Mouse (Mus musculus) C2C12 (cell line): ENCODE data around the gene Zfp652. TPM values are rescaled to one million over a fixed set of nuclear protein-coding genes. Genes with fewer than 3 reads are reported as not detected.

Experiments used
- H3K27me3 ChIP-seq: one replicate; pipeline ENCODE4 v1.6.1; 2011; ENCODE audit not compliant: control insufficient read depth, insufficient read depth, insufficient read length
- H3K36me3 ChIP-seq: one replicate; pipeline ENCODE4 v1.6.1; 2011; ENCODE audit not compliant: control insufficient read depth, insufficient read depth
- H3K4me3 ChIP-seq: one replicate; pipeline ENCODE4 v1.5.1; 2011; ENCODE audit warnings: mild to moderate bottlenecking, control low read depth; ENCODE audit not compliant: poor library complexity, insufficient read depth, severe bottlenecking
- H3K79me2 ChIP-seq: one replicate; pipeline ENCODE4 v1.6.1; 2011; ENCODE audit not compliant: control insufficient read depth, insufficient read depth
- H3K79me3 ChIP-seq: one replicate; pipeline ENCODE4 v1.6.1; 2011; ENCODE audit warnings: low read depth, control low read depth
- H3ac ChIP-seq: one replicate; pipeline ENCODE3; 2011; ENCODE audit warnings: low read depth; ENCODE audit not compliant: control insufficient read depth, insufficient read length
- CEBPB ChIP-seq: IDR thresholded peaks from one replicate; pipeline ENCODE4 v1.6.1; 2011; ENCODE audit warnings: low read depth, mild to moderate bottlenecking, control low read depth, moderate library complexity
- CTCF ChIP-seq: IDR thresholded peaks from one replicate; pipeline ENCODE4 v1.5.1; 2011; ENCODE audit not compliant: control insufficient read depth, insufficient read depth, insufficient read length
- FOSL1 ChIP-seq: IDR thresholded peaks from one replicate; pipeline ENCODE4 v1.8.0; 2011; ENCODE audit warnings: mild to moderate bottlenecking, low read length; ENCODE audit not compliant: poor library complexity, insufficient read depth, severe bottlenecking
- MAX ChIP-seq: IDR thresholded peaks from one replicate; pipeline ENCODE4 v1.6.1; 2011; ENCODE audit warnings: mild to moderate bottlenecking, control low read depth
- MYOD1 ChIP-seq: IDR thresholded peaks from one replicate; pipeline ENCODE4 v1.6.1; 2011; ENCODE audit warnings: low read depth; ENCODE audit not compliant: control insufficient read depth, insufficient read length
- MYOG ChIP-seq: IDR thresholded peaks from one replicate; pipeline ENCODE4 v1.6.1; 2011; ENCODE audit not compliant: control insufficient read depth, insufficient read length; ENCODE audit errors: extremely low read depth
- USF1 ChIP-seq: IDR thresholded peaks from one replicate; pipeline ENCODE4 v1.6.1; 2011; ENCODE audit warnings: low read depth, mild to moderate bottlenecking, control low read depth, moderate library complexity
- polyA plus RNA-seq: library from polyadenylated mRNA; unstranded; fragments of >200 nt; fragmentation: generic; extraction: Trizol; gene quantifications from one replicate; pipeline ENCODE4 v1.2.1, GENCODE M21; 2012; ENCODE audit warnings: missing spikeins

The Zfp652 gene
- polyA plus RNA-seq, 1 experiment, result 4.8 TPM

DNA sequence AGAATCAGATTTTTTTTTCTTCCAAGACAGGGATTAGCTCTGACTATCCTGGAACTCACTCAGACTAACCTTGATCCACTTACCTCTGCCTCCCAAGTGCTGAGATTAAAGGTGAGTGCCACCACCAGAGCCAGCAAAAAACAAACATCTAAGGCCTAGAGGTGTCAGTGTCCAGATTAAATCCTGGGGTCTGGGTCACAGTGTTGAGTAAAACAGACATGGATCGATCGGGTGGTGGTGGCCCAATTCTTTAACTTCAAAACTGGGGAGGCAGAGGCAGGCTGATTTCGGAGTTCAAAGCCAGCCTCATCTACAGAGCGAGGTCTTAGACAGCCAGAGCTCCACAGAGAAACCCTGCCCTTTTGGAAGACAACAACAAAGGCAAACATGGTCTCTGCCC is 110.0 kb downstream of the Zfp652 start:
- no peaks in the 10 kb centered on the region for H3K36me3 ChIP-seq
- H3K27me3 ChIP-seq, result no peaks in the 10 kb centered on the region
- H3ac ChIP-seq, result no peak overlapping the region
- H3K79me2 ChIP-seq, result no peaks in the 10 kb centered on the region
- H3K79me3 ChIP-seq, result no peaks in the 10 kb centered on the region
- TF ChIP-seq MAX (no peak), MYOD1 (no peak), CEBPB (no peak), MYOG (no peak), USF1 (no peak)
- no peak overlapping the region for H3K4me3 ChIP-seq

DNA sequence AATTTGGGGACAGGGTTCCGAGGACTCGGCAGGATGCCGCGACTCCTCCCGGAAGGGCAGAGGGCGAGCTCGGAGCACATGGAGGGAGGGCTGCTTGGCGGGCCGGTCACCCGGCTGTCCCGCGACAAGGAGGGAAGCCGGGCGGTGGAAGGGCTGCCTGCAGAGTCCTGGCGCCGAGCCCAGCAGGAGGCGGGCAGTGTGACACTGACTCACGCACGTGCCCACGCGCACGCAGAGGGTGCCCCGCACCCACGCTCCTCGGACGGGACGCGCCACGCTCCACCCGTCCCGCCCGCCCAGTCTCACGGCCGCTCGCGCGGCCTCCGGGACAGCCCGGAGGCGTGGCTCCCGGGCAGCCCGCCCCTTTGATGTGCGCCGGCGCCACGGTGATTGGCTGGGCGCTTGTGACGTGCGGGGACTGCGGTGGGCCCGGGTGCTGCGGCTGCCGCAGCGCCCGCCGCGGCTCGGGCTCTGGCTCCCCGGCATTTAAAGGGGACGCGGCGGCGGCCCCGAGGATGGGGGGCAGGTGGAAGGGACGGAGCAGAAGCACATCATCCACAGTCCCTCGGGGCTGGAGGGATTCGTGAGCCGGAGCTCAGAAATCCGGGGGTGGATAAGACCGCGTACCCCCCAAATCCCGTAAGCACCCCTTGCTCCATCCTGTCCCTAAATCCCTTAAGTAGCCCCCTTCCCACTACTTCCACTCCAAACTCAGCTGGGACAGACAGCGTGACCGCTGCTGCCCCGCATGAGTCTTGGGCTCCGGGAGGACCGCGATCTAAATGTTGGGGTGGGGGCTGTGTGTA is 111.8 kb downstream of the Zfp652 start, which contains the start of gene Phospho1:
Phospho1 (plus strand) TSS at position 429 of the 806 bp plus-strand sequence.
- Histone ChIP-seq H3K36me3 (no peaks in the 10 kb centered on the region), H3K27me3 (no peaks in the 10 kb centered on the region), H3K79me3 (no peaks in the 10 kb centered on the region), H3K79me2 (no peaks in the 10 kb centered on the region), H3ac (peak within 1 kb of the TSS; percentile 68), H3K4me3 (peak within 1 kb of the TSS; percentile 64)
- TF ChIP-seq CEBPB, result no peak
- TF ChIP-seq MAX, result peak; percentile 71

DNA sequence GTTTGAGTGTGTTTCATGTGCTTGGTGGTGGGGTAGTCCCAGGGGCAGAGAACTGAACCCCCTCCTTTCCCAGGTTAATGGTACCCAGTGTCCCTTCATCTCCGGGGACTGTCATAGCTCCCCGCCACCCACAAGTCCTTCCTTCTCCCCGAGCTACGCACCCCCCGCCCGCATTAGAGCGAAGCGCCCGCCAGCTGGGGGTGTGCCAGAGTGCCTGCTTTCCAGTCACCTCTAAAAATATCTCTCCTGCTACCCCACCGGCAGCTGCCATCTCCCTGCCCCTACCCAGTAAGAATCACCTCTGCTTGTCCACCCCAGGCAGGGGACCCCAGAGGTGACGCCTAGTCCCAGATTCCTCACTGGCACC is 112.4 kb downstream of the Zfp652 start:
- Histone ChIP-seq H3K27me3 (no peaks in the 10 kb centered on the region), H3K4me3 (peak overlapping the region; percentile 64), H3K79me2 (no peaks in the 10 kb centered on the region), H3K79me3 (no peaks in the 10 kb centered on the region), H3K36me3 (no peaks in the 10 kb centered on the region), H3ac (peak overlapping the region; percentile 68)
- TF ChIP-seq FOSL1 (no peak), USF1 (no peak), MAX (no peak), CTCF (no peak), MYOG (no peak), CEBPB (no peak), MYOD1 (no peak)

DNA sequence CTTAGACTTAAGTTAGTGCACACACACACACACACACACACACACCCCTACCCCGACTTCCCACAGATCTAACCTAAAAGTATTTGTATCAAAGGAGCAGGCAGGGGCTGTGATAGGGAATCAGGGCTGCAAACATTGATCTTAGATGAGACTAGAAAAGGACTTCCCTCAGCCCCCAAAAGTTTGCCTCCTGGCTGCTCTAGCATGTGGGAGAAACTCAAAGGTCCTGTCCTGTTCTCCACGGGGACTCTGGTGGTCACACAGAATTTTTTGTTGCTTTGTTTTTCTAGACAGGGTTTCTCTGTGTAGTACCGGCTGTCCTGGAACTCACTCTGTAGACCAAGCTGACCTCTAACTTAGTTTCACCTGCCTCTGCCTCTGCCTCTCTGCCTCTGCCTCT is 113.2 kb downstream of the Zfp652 start:
- Histone ChIP-seq H3K79me2 (no peaks in the 10 kb centered on the region), H3K79me3 (no peaks in the 10 kb centered on the region), H3K27me3 (no peaks in the 10 kb centered on the region), H3ac (no peak overlapping the region), H3K36me3 (no peaks in the 10 kb centered on the region), H3K4me3 (no peak overlapping the region)
- TF ChIP-seq CEBPB (no peak), USF1 (no peak), MYOG (no peak), CTCF (no peak), MAX (no peak), FOSL1 (no peak), MYOD1 (no peak)

DNA sequence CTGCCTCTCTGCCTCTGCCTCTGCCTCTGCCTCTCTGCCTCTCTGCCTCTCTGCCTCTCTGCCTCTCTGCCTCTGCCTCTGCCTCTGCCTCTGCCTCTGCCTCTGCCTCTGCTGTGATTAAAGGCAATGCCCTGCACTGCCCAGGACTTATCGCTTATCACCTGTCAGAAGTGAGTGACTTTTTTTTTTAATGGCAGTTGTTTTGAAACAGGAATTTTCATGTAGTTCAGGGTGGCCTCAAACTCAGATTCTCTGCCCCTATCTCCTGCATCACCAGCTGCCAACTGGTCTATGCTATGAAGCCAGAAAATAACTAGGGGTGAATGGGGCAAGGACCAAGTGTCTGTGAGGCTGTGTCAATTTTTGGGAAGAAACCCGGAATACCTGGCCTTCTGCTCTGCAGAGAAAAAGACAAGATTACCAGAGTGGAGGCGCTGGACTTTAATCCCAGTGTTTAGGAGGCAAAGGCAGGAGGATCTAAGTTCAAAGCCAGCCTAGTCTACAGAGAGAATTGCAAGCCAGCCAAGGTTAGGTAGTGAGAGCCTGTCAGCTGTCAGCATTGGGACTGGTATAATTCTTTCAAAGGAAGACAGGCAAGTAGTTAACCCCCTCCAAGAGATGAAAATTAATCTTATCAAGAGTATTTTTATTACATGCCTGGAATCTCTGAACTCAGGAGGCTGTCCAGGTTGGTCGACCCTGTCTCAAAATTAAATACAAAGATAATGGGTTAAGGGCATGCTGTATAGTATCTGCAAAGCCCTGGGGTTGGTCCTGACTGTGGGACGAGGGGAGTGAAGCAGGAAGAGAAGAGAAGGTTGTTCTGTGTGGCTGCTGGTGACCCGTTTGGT is 114.1 kb downstream of the Zfp652 start:
- H3K79me3 ChIP-seq, result no peaks in the 10 kb centered on the region
- H3K27me3 ChIP-seq, result no peaks in the 10 kb centered on the region
- H3K4me3 ChIP-seq, result no peak overlapping the region
- no peak overlapping the region for H3ac ChIP-seq
- no peaks in the 10 kb centered on the region for H3K79me2 ChIP-seq
- TF ChIP-seq MAX (no peak), MYOD1 (no peak), USF1 (no peak), CTCF (no peak), FOSL1 (no peak), MYOG (no peak), CEBPB (no peak)
- no peaks in the 10 kb centered on the region for H3K36me3 ChIP-seq

DNA sequence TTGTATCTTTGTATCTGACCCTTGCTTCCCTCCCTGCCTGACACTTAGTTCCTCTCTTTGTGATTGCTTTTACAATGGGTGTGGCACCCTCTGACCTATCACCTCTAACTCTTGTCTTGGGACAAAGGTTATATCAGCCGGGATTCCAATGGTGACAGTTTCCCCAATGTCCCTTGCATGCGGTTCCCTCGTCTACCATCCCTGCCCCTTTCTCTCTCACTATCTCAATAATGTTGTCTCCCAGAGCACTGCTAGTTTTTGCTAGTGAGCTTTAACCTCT is 114.6 kb downstream of the Zfp652 start:
- Histone ChIP-seq H3K79me2 (no peaks in the 10 kb centered on the region), H3K79me3 (no peaks in the 10 kb centered on the region), H3ac (no peak overlapping the region), H3K36me3 (no peaks in the 10 kb centered on the region), H3K4me3 (no peak overlapping the region), H3K27me3 (no peaks in the 10 kb centered on the region)
- TF ChIP-seq MAX, result no peak
- TF ChIP-seq CTCF, result no peak
- no peak for TF ChIP-seq CEBPB
- no peak for TF ChIP-seq MYOD1
- no peak for TF ChIP-seq USF1
- TF ChIP-seq FOSL1, result no peak
- no peak for TF ChIP-seq MYOG
